In genomic region chr19:24871037-24871635, GRCm38 (mm10) we compare ENCODE assay signal across 8 mouse cellular contexts. TPM values are rescaled to one million over a fixed set of nuclear protein-coding genes. Genes with fewer than 3 reads are reported as not detected.
A peak's percentile ranks its signal among the peaks of the same experiment; 100 is the strongest.
DNase-seq lines count a peak whose midpoint lies in the region; ATAC-seq and TF ChIP-seq lines count a peak whose summit lies in the region.

No protein-coding gene starts in this region.

- H3K79me3 ChIP-seq in C2C12 (ENCODE audit: low read depth): no peaks in the 10 kb centered on the region

- no peaks in the 10 kb centered on the region for H3K79me2 ChIP-seq in C2C12 (ENCODE audit: control insufficient read depth, insufficient read depth)

- no peaks in the 10 kb centered on the region for H3K36me3 ChIP-seq in C2C12 (ENCODE audit: control insufficient read depth, insufficient read depth)
- no peaks in the 10 kb centered on the region for H3K36me3 ChIP-seq in forebrain, embryonic 11.5 days (ENCODE audit: control insufficient read depth, insufficient read depth, low read length)

- peak; percentile 35 for TF ChIP-seq CTCF in C2C12 (IDR thresholded peaks at IDR 0.05; ENCODE audit: control insufficient read depth, insufficient read depth, insufficient read length)
- TF ChIP-seq CTCF in bone marrow macrophage, adult 2 months (IDR thresholded peaks at IDR 0.05; ENCODE audit: low read depth, low read length): peak; percentile 95
- TF ChIP-seq CTCF in lung, adult 2 months (IDR thresholded peaks at IDR 0.05; ENCODE audit: insufficient read depth, low read length): peak; percentile 96

- no peaks in the 10 kb centered on the region for H3K4me1 ChIP-seq in bone marrow macrophage, adult 2 months (ENCODE audit: control insufficient read depth, insufficient read depth, low read length)
- H3K4me1 ChIP-seq in forebrain, embryonic 11.5 days (replicated peaks; ENCODE audit: control insufficient read depth, insufficient read depth, low read length): no peaks in the 10 kb centered on the region
- no peaks in the 10 kb centered on the region for H3K4me1 ChIP-seq in lung, adult 2 months (ENCODE audit: control insufficient read depth, insufficient read depth, low read length)

- peak; percentile 49; the same call in 1 of the 2 replicates for ATAC-seq in forebrain, embryonic 11.5 days (replicated peaks; ENCODE audit: low FRiP score)

- H3K4me2 ChIP-seq in forebrain, embryonic 11.5 days (ENCODE audit: low read depth, low read length, severe bottlenecking): peak overlapping the region; percentile 44

- H3K27me3 ChIP-seq in C2C12 (ENCODE audit: control insufficient read depth, insufficient read depth, insufficient read length): no peaks in the 10 kb centered on the region
- no peaks in the 10 kb centered on the region for H3K27me3 ChIP-seq in forebrain, embryonic 11.5 days (ENCODE audit: control insufficient read depth, insufficient read depth, low read length)

- intact Hi-C loops in heart, postnatal 36 days (cut with DNase I): loop anchor here (1.0 to 5.0 kb wide), 4 partner anchors 166 to 589 kb away; partner anchors contain the start of gene Fxn

- peak overlapping the region; percentile 15 for H3ac ChIP-seq in C2C12 (ENCODE audit: control insufficient read depth, insufficient read length, low read depth)

- 25% methylated on average over 18 of the region's 18 CpGs for WGBS in forebrain, embryonic 11.5 days
- 15% methylated on average over 18 of the region's 18 CpGs for WGBS in lung, adult 2 months

- DNase-seq in forebrain, embryonic 11.5 days (ENCODE audit: low spot score): peak; percentile 91
- peak; percentile 78 to 82 for DNase-seq in heart, postnatal 36 days
- peak; percentile 65 to 86 for DNase-seq in layer of hippocampus, adult 18-20 months (ENCODE audit: low spot score in 2 of 2)
- peak; percentile 58 for DNase-seq in lung, adult 2 months
- peak; percentile 59 for DNase-seq in ovary, postnatal 36 days (ENCODE audit: low spot score)
- DNase-seq in thymus, postnatal 4 days: peak; percentile 73

- no peak overlapping the region for H3K27ac ChIP-seq in bone marrow macrophage, adult 2 months (ENCODE audit: insufficient read depth, low read depth, low read length)
- no peak overlapping the region for H3K27ac ChIP-seq in forebrain, embryonic 11.5 days (ENCODE audit: low read depth, low read length)

- H3K9ac ChIP-seq in forebrain, embryonic 11.5 days (ENCODE audit: low read length): peak overlapping the region; percentile 32; the same call in 1 of the 2 replicates

- H3K9me3 ChIP-seq in forebrain, embryonic 11.5 days (ENCODE audit: control insufficient read depth, low read length): no peaks in the 10 kb centered on the region

- TF ChIP-seq POLR2A in bone marrow macrophage, adult 2 months (IDR thresholded peaks at IDR 0.05; ENCODE audit: borderline replicate concordance, low read depth, low read length): no peak
- no peak for TF ChIP-seq POLR2A in lung, adult 2 months (IDR thresholded peaks at IDR 0.05; ENCODE audit: borderline replicate concordance, extremely low read depth, low read depth, low read length)

- H3K4me3 ChIP-seq in C2C12 (ENCODE audit: insufficient read depth, poor library complexity, severe bottlenecking): no peak overlapping the region
- peak overlapping the region; percentile 36 for H3K4me3 ChIP-seq in bone marrow macrophage, adult 2 months (ENCODE audit: insufficient read depth, low read length)
- H3K4me3 ChIP-seq in forebrain, embryonic 11.5 days (ENCODE audit: low read depth, low read length): peak overlapping the region; percentile 20; the same call in 1 of the 2 replicates
- H3K4me3 ChIP-seq in lung, adult 2 months (replicated peaks; ENCODE audit: extremely low read depth, low read depth, low read length): peak overlapping the region; percentile 25

TF ChIP-seq in C2C12, 6 proteins besides CTCF, POLR2A, EP300 and RAD21:
- TF ChIP-seq MAX (IDR thresholded peaks at IDR 0.05) (no peak), MYOD1 (IDR thresholded peaks at IDR 0.05; ENCODE audit: control insufficient read depth, insufficient read length, low read depth) (no peak), FOSL1 (IDR thresholded peaks at IDR 0.05; ENCODE audit: insufficient read depth, low read length, poor library complexity, severe bottlenecking) (no peak), USF1 (IDR thresholded peaks at IDR 0.05; ENCODE audit: low read depth) (no peak), MYOG (IDR thresholded peaks at IDR 0.05; ENCODE audit: control insufficient read depth, extremely low read depth, insufficient read length) (no peak), CEBPB (IDR thresholded peaks at IDR 0.05; ENCODE audit: low read depth) (no peak)
TF ChIP-seq in C2C12: peak in this region for 0.

RNA-seq across cellular contexts. Expression of gene Gm10053, which starts 4.3 kb away (rescaled TPM):
- 207 TPM for polyA plus RNA-seq in C2C12 (2012; fragmentation: generic; extraction: Trizol)
- polyA plus RNA-seq in bone marrow macrophage, adult 2 months (2012; ENCODE audit: insufficient read depth, insufficient read length, missing spikeins): 59.4 and 67.3 TPM in 2 replicates
- polyA plus RNA-seq in forebrain, embryonic 11.5 days (2014; fragmentation: Nextera tagmentation; extraction: Ambion mirVana): 243 and 249 TPM in 2 replicates
- total RNA-seq in heart, postnatal 36 days (2021): 1,000 to 10,000 TPM in 1 of 2 experiments, 100 to 1,000 TPM in 1; 986 to 1,083 TPM
- 100 to 1,000 TPM; 168 to 191 TPM for total RNA-seq in layer of hippocampus, adult 18-20 months (2021)
- 2.6 and 9.2 TPM in 2 replicates for polyA plus RNA-seq in lung, adult 2 months (2012; rRNA removed)

RNA-seq across cellular contexts. Expression of gene Pgm5, which starts 9.5 kb away (rescaled TPM):
- 0.05 TPM for polyA plus RNA-seq in C2C12 (2012; fragmentation: generic; extraction: Trizol)
- 0.33 and 0.83 TPM in 2 replicates for polyA plus RNA-seq in bone marrow macrophage, adult 2 months (2012; ENCODE audit: insufficient read depth, insufficient read length, missing spikeins)
- polyA plus RNA-seq in forebrain, embryonic 11.5 days (2014; fragmentation: Nextera tagmentation; extraction: Ambion mirVana): 0.11 and 0.35 TPM in 2 replicates
- 100 to 1,000 TPM in 1 of 2 experiments, 10 to 100 TPM in 1; 93.2 to 109 TPM for total RNA-seq in heart, postnatal 36 days (2021)
- total RNA-seq in layer of hippocampus, adult 18-20 months (2021): 1 to 10 TPM; 3.5 to 4.1 TPM
- 18.5 and 21.8 TPM in 2 replicates for polyA plus RNA-seq in lung, adult 2 months (2012; rRNA removed)

RNA-seq across cellular contexts. Expression of gene Foxd4, which starts 29.9 kb away (rescaled TPM):
- polyA plus RNA-seq in C2C12 (2012; fragmentation: generic; extraction: Trizol): not detected
- polyA plus RNA-seq in bone marrow macrophage, adult 2 months (2012; ENCODE audit: insufficient read depth, insufficient read length, missing spikeins): not detected in 2 replicates
- polyA plus RNA-seq in forebrain, embryonic 11.5 days (2014; fragmentation: Nextera tagmentation; extraction: Ambion mirVana): not detected in 2 replicates
- not detected for total RNA-seq in heart, postnatal 36 days (2021)
- total RNA-seq in layer of hippocampus, adult 18-20 months (2021): not detected
- 0.06 and 0.28 TPM in 2 replicates for polyA plus RNA-seq in lung, adult 2 months (2012; rRNA removed)

Comparison
In these comparisons a context has a peak if more than half of its experiments do, and no peak if none do; other contexts are left out.
1. CTCF ChIP-seq: peak in every context shown above with its lines; median percentile 96 in lung, adult 2 months; 95 in bone marrow macrophage, adult 2 months; 35 in C2C12.
2. RNA of gene Pgm5, which starts 9.5 kb away (polyA plus RNA-seq): 18.5 to 21.8 TPM in lung, adult 2 months; 0.33 to 0.83 TPM in bone marrow macrophage, adult 2 months, 0.11 to 0.35 TPM in forebrain, embryonic 11.5 days and 0.05 TPM in C2C12 (single experiment); every median in the first group is over 10 times any median in the second.
3. Peak in every context shown above with its lines, with median percentiles within 50 percentile points of each other: DNase-seq.